Mouse (Mus musculus) megakaryocyte, embryonic 14.5 days (primary cell): ENCODE results near the gene Nubpl. TPM values are rescaled to one million over a fixed set of nuclear protein-coding genes. Genes with fewer than 3 reads are reported as not detected.

Experiments
- H3K27me3 ChIP-seq: replicated peaks from 2 replicates; pipeline ENCODE3; 2012; ENCODE audit warnings: inconsistent platforms
- H3K36me3 ChIP-seq: replicated peaks from 2 replicates; pipeline ENCODE3; 2012; ENCODE audit warnings: low read length, inconsistent platforms, mixed read lengths
- H3K4me1 ChIP-seq: 2 replicates; pipeline ENCODE4 v1.6.1; 2012; ENCODE audit warnings: inconsistent platforms
- H3K4me3 ChIP-seq: replicated peaks from 2 replicates; pipeline ENCODE3; 2012; ENCODE audit warnings: moderate library complexity, mild to moderate bottlenecking, inconsistent platforms
- H3K9me3 ChIP-seq: 2 replicates; pipeline ENCODE4 v1.6.1; 2012; ENCODE audit warnings: inconsistent platforms
- FLI1 ChIP-seq: IDR thresholded peaks from 2 replicates; pipeline ENCODE4 v1.6.1; 2012; ENCODE audit warnings: low read length, inconsistent platforms, mixed read lengths
- GATA1 ChIP-seq: IDR thresholded peaks from 3 replicates; pipeline ENCODE4 v1.6.1; 2012; ENCODE audit warnings: mixed read lengths, low read length, inconsistent platforms, borderline replicate concordance
- polyA plus RNA-seq: library from polyadenylated mRNA; stranded (reverse); fragments of >175 nt; gene quantifications from 2 replicates; pipeline ENCODE4 v1.2.3, GENCODE M21; 2012; ENCODE audit warnings: low replicate concordance; ENCODE audit not compliant: insufficient read depth

Nubpl gene
- polyA plus RNA-seq, 1 experiment: 4.2 TPM

DNA sequence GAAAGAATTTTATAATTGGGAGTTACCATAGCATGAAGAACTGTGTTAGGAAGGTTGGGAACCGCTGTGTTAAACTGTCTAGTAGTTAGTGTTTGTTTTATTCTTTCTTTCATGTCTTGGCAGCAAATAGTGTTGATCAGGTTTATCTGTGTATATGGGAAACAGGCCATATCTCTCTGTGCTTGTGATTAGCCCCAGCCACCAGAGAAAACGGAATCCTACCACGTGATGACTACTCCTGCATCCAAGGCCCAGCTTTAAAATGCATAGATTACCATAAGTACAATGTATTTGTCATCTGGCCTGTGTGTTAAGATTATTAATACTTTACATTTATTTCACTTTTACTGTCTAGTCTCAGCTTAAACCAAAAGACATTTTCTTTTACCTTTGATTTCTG, 51.9 kb downstream of the Nubpl start:
- H3K9me3 ChIP-seq: no peaks in the 10 kb centered on the region
- H3K27me3 ChIP-seq: no peaks in the 10 kb centered on the region
- no peak for TF ChIP-seq GATA1
- TF ChIP-seq FLI1: no peak
- H3K36me3 ChIP-seq: peaks cover 2% of the 10 kb centered on the region
- H3K4me1 ChIP-seq: peaks cover 8% of the 10 kb centered on the region
- no peak overlapping the region for H3K4me3 ChIP-seq

DNA sequence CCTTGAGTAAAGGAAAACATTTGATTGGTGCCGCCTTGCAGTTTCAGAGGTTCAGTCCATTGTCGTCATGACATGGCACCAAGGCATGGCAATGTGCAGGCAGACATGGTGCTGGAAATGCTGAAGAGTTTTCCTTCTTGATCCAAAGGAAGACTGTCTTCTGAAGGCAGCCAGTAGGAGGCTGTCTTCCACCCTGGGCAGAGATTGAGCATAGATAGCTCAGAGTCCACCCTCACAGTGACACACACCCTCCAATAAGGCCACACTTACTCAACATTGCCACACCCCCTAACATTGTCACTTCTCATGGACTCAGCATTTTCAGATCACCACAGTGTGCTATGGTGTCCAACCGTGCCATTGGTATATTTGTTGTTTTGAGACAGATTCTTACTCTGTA, 54.5 kb downstream of the Nubpl start:
- no peaks in the 10 kb centered on the region for H3K27me3 ChIP-seq
- no peaks in the 10 kb centered on the region for H3K36me3 ChIP-seq

GRCm38 (mm10) chr12:52154906-52155305, 57.4 kb downstream of the Nubpl start:
- Histone ChIP-seq H3K27me3 (no peaks in the 10 kb centered on the region), H3K9me3 (no peaks in the 10 kb centered on the region), H3K4me3 (no peak overlapping the region), H3K36me3 (no peaks in the 10 kb centered on the region), H3K4me1 (peaks cover 3% of the 10 kb centered on the region; the same call in 1 of the 2 replicates)
- TF ChIP-seq FLI1 (no peak), GATA1 (no peak)

More for the DNA sequence above, 54.5 kb downstream of the Nubpl start:
- no peaks in the 10 kb centered on the region for H3K9me3 ChIP-seq
- TF ChIP-seq FLI1 (no peak), GATA1 (no peak)
- no peak overlapping the region for H3K4me3 ChIP-seq
- H3K4me1 ChIP-seq: peaks cover 3% of the 10 kb centered on the region; the same call in 1 of the 2 replicates

DNA sequence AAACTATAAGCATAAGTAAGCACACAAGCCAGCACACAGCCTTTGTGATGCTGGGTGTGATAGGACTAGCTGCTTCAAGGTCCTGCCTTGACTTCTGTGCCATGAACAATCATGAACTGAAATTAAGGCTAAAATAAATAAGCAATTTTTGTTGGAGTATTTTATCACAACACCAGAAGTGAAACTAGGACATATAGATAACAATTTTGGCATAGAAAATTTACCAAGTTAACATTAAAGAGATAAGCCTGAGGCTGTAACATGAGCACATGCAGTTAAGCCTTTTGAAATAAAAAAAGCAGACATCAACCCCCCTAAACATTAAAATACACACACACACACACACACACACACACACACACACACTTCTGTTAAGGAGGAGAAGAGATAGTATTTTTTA, 66.9 kb downstream of the Nubpl start:
- Histone ChIP-seq H3K36me3 (peaks cover 11% of the 10 kb centered on the region), H3K27me3 (no peaks in the 10 kb centered on the region), H3K9me3 (peaks cover 21% of the 10 kb centered on the region), H3K4me3 (no peak overlapping the region), H3K4me1 (no peaks in the 10 kb centered on the region)
- TF ChIP-seq GATA1 (no peak), FLI1 (no peak)

GRCm38 (mm10) chr12:52186205-52186793, 88.8 kb downstream of the Nubpl start:
- no peaks in the 10 kb centered on the region for H3K27me3 ChIP-seq

DNA sequence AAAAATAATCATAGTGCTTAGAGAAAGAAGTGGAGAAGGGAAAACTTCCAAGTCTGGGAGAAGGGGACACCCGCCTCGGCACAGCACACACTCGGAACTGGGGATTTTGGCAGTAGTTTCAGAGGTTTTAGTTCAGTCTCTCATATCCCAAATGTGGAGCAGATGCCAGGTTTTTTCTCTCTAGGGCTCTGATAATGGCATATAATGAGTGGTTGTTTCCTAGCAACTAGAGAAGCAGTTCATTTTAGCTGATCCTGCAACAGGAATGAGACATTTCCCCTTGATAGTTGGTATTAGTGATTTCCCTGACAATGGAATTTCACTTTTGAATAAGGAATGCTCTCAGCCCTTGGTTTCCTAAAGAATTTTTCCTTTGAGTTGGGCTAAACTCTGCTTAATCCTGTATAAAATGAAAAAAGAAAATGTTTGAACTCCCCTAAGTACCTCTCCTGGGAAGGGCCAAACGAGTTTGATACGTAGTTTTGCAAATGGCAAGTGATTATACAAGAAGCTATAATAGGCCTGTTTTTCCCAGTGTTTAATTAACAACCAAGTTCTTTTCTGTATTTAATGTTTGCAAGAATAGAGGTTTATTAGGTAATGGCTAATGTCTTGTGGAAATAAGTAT, 89.5 kb downstream of the Nubpl start:
- Histone ChIP-seq H3K36me3 (no peaks in the 10 kb centered on the region), H3K9me3 (no peaks in the 10 kb centered on the region), H3K4me1 (peaks cover 29% of the 10 kb centered on the region), H3K27me3 (no peaks in the 10 kb centered on the region), H3K4me3 (no peak overlapping the region)
- TF ChIP-seq FLI1: no peak
- no peak for TF ChIP-seq GATA1

More at GRCm38 (mm10) chr12:52186205-52186793, 88.8 kb downstream of the Nubpl start:
- peaks cover 29% of the 10 kb centered on the region for H3K4me1 ChIP-seq
- H3K36me3 ChIP-seq: no peaks in the 10 kb centered on the region
- TF ChIP-seq GATA1 (no peak), FLI1 (no peak)
- no peak overlapping the region for H3K4me3 ChIP-seq
- no peaks in the 10 kb centered on the region for H3K9me3 ChIP-seq

DNA sequence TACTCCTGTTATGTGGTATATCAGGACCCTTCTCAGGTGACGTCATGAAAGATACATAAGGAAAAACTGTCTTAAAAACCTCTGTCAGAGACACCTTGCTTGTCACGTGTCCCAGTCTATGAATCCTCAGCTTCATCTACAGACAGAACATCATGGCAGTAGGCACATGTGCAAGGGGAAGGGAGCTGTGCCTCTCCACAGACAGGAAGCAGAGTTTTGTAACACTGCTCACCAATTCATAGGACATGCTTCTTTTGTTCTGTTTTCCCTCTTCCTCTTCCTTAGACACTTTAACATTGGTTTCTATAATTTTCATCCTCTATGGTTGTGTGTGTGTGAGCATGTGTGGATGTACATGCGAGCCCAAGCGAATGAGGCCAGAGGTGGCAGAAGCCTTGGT, 100.9 kb downstream of the Nubpl start:
- H3K9me3 ChIP-seq: no peaks in the 10 kb centered on the region
- no peaks in the 10 kb centered on the region for H3K4me1 ChIP-seq
- TF ChIP-seq GATA1 (no peak), FLI1 (no peak)
- H3K36me3 ChIP-seq: no peaks in the 10 kb centered on the region
- no peak overlapping the region for H3K4me3 ChIP-seq
- H3K27me3 ChIP-seq: no peaks in the 10 kb centered on the region

- H3K27me3 ChIP-seq: no peaks in the 10 kb centered on the region
- 0 out of 2 replicates have a peak, but pooled peaks cover 10% of the 10 kb centered on the region for H3K9me3 ChIP-seq
- TF ChIP-seq GATA1 (no peak), FLI1 (no peak)
- H3K4me3 ChIP-seq: no peak overlapping the region
- H3K4me1 ChIP-seq: no peaks in the 10 kb centered on the region; the same call in 1 of the 2 replicates
- H3K36me3 ChIP-seq: no peaks in the 10 kb centered on the region
Observed at GRCm38 (mm10) chr12:52209121-52209610, 111.6 kb downstream of the Nubpl start.

DNA sequence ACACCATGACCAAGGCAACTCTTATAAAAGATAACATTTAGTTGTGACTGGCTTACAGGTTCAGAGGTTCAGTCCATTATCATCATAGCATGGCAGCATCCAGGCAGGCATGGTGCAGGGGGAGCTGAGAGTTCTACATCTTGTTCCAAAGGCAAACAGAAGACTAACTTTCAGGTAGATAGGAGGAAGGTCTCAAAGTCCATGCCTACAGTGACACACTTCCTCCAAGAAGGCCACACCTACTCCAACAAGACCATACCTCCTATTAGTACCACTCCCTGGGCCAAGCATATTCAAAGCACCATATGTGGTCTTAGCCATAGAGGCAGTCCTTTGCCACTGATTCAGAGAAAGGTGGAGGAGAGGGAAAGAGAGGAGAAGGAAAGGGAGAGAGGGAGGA, 113.6 kb downstream of the Nubpl start:
- Histone ChIP-seq H3K9me3 (0 out of 2 replicates have a peak, but pooled peaks cover 10% of the 10 kb centered on the region), H3K4me3 (no peak overlapping the region), H3K4me1 (no peaks in the 10 kb centered on the region; the same call in 1 of the 2 replicates), H3K27me3 (no peaks in the 10 kb centered on the region), H3K36me3 (no peaks in the 10 kb centered on the region)
- TF ChIP-seq GATA1 (no peak), FLI1 (no peak)

DNA sequence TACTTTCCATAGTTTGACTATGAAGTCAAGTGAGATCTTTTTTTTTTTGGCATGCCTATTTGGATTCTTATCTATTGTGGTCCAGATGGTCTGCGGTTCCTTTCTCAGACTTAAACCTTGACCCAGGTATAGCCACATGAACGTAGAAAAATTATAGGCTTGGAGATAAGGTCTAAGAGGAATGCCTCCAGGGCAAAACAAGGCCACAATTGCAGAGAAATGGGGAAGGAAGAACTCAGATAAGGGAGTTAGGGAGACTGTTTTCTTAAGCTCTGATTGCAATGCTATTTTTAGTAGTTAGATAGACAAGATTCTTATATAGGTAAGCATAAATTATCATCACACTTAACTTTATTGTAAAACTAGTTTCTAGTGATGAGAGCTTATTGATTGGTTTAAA, 117.3 kb downstream of the Nubpl start:
- H3K9me3 ChIP-seq: no peaks in the 10 kb centered on the region
- no peak overlapping the region for H3K4me3 ChIP-seq
- no peaks in the 10 kb centered on the region for H3K27me3 ChIP-seq
- TF ChIP-seq GATA1: no peak
- TF ChIP-seq FLI1: no peak
- no peaks in the 10 kb centered on the region for H3K36me3 ChIP-seq
- no peaks in the 10 kb centered on the region for H3K4me1 ChIP-seq
